Mouse (Mus musculus) MEL (cell line): ENCODE results near the gene Cpsf4. TPM values are rescaled to one million over a fixed set of nuclear protein-coding genes. Genes with fewer than 3 reads are reported as not detected.
"Not testable (repeated sequence)": the region's sequence is repeated elsewhere in the genome, so short reads cannot be mapped to it uniquely, and the experiment has no call there.

Experiments
- DNase-seq: peaks from one replicate; pipeline ENCODE4 v3.0.0; 2011; ENCODE audit warnings: low read depth, low spot score
- H3K27ac ChIP-seq: 2 replicates; pipeline ENCODE4 v1.5.1; 2012; ENCODE audit warnings: low read depth, mild to moderate bottlenecking, control low read depth, low read length, moderate library complexity; ENCODE audit not compliant: control insufficient read depth
- H3K27me3 ChIP-seq, 2 experiments: fragments of 150-350 bp in 1 of 2; sonication (generic) in 1 of 2; 2 replicates each; pipeline ENCODE4 v1.6.1; 2012; ENCODE audit warnings: low read length in 2 of 2, mild to moderate bottlenecking in 2 of 2, improper control_type of control experiment in 1 of 2, moderate library complexity in 1 of 2; ENCODE audit not compliant: insufficient read depth in 2 of 2, control insufficient read depth in 1 of 2
- H3K36me3 ChIP-seq, 2 experiments: 2 replicates each; pipeline ENCODE4 v1.6.1; 2012 to 2014; ENCODE audit warnings: low read length in 2 of 2, improper control_type of control experiment in 1 of 2, inconsistent platforms in 1 of 2, mild to moderate bottlenecking in 1 of 2; ENCODE audit not compliant: insufficient read depth in 2 of 2, control insufficient read depth in 1 of 2
- H3K4me1 ChIP-seq, 2 experiments: fragments of 150-350 bp in 1 of 2; sonication (generic) in 1 of 2; 2 replicates each; pipeline ENCODE4 v1.6.1; 2012; ENCODE audit warnings: low read length in 2 of 2, improper control_type of control experiment in 1 of 2, mild to moderate bottlenecking in 1 of 2; ENCODE audit not compliant: insufficient read depth in 2 of 2, control insufficient read depth in 1 of 2
- H3K4me3 ChIP-seq, 2 experiments: fragments of 150-350 bp in 1 of 2; sonication (generic) in 1 of 2; 2 replicates each; pipeline ENCODE4 v1.5.1; 2012; ENCODE audit warnings: low read depth in 2 of 2, low read length in 2 of 2, mild to moderate bottlenecking in 2 of 2, moderate library complexity in 2 of 2, control low read depth in 1 of 2, improper control_type of control experiment in 1 of 2; ENCODE audit not compliant: control insufficient read depth in 1 of 2, insufficient read depth in 1 of 2
- H3K79me2 ChIP-seq: 2 replicates; pipeline ENCODE4 v1.6.1; 2012; ENCODE audit warnings: mild to moderate bottlenecking, low read length, moderate library complexity; ENCODE audit not compliant: control insufficient read depth, poor library complexity, insufficient read depth
- H3K9ac ChIP-seq: 2 replicates; pipeline ENCODE4 v1.6.1; 2012; ENCODE audit warnings: low read depth, mild to moderate bottlenecking, control low read depth, low read length, moderate library complexity; ENCODE audit not compliant: control insufficient read depth, poor library complexity, severe bottlenecking
- H3K9me3 ChIP-seq: fragments of 150-350 bp; sonication (generic); replicated peaks from 2 replicates; pipeline ENCODE4 v1.6.1; 2012; ENCODE audit warnings: mild to moderate bottlenecking, low read length, improper control_type of control experiment, moderate library complexity; ENCODE audit not compliant: insufficient read depth
- BHLHE40 ChIP-seq: IDR thresholded peaks from 2 replicates; pipeline ENCODE4 v1.6.1; 2012; ENCODE audit warnings: low read depth, mild to moderate bottlenecking, inconsistent platforms, low read length, improper control_type of control experiment, borderline replicate concordance
- CHD2 ChIP-seq: IDR thresholded peaks from 2 replicates; pipeline ENCODE4 v1.6.1; 2011; ENCODE audit warnings: low read length, improper control_type of control experiment
- CTCF ChIP-seq, 3 experiments: IDR thresholded peaks in 2 of 3; conservative IDR thresholded peaks in 1 of 3; 2 replicates each; pipeline ENCODE4 v1.5.1; 2011 to 2012; ENCODE audit warnings: low read length in 3 of 3, low read depth in 2 of 3, mild to moderate bottlenecking in 2 of 3, improper control_type of control experiment in 1 of 3, inconsistent platforms in 1 of 3, mixed read lengths in 1 of 3, moderate library complexity in 1 of 3; ENCODE audit not compliant: control insufficient read depth in 1 of 3, insufficient read depth in 1 of 3, poor library complexity in 1 of 3, severe bottlenecking in 1 of 3
- ELF1 ChIP-seq: IDR thresholded peaks from 2 replicates; pipeline ENCODE4 v1.6.1; 2014; ENCODE audit warnings: low read depth, mild to moderate bottlenecking, inconsistent platforms, low read length, improper control_type of control experiment, moderate library complexity
- ETS1 ChIP-seq: IDR thresholded peaks from 2 replicates; pipeline ENCODE4 v1.6.1; 2012; ENCODE audit warnings: low read depth, mild to moderate bottlenecking, inconsistent platforms, low read length, improper control_type of control experiment, moderate library complexity
- GABPA ChIP-seq: IDR thresholded peaks from 2 replicates; pipeline ENCODE4 v1.6.1; 2012; ENCODE audit warnings: low read depth, mild to moderate bottlenecking, inconsistent platforms, low read length, improper control_type of control experiment, moderate library complexity
- KAT2A ChIP-seq: conservative IDR thresholded peaks from 2 replicates; pipeline ENCODE4 v1.6.1; 2012; ENCODE audit warnings: low read depth, low read length, improper control_type of control experiment, inconsistent platforms
- MAFK ChIP-seq: IDR thresholded peaks from 2 replicates; pipeline ENCODE4 v1.6.1; 2011; ENCODE audit warnings: low read depth, mild to moderate bottlenecking, low read length, improper control_type of control experiment, borderline replicate concordance
- MAX ChIP-seq: IDR thresholded peaks from 2 replicates; pipeline ENCODE4 v1.6.1; 2011; ENCODE audit warnings: low read length, improper control_type of control experiment
- MEF2A ChIP-seq: IDR thresholded peaks from 2 replicates; pipeline ENCODE4 v1.6.1; 2014; ENCODE audit warnings: low read depth, mild to moderate bottlenecking, inconsistent platforms, low read length, improper control_type of control experiment; ENCODE audit not compliant: poor library complexity, insufficient replicate concordance, severe bottlenecking; ENCODE audit errors: extremely low read depth
- MXI1 ChIP-seq: IDR thresholded peaks from 2 replicates; pipeline ENCODE4 v1.6.1; 2011; ENCODE audit warnings: mild to moderate bottlenecking, low read depth, low read length, improper control_type of control experiment
- NRF1 ChIP-seq: IDR thresholded peaks from 2 replicates; pipeline ENCODE4 v1.6.1; 2014; ENCODE audit warnings: low read depth, mild to moderate bottlenecking, inconsistent platforms, low read length, improper control_type of control experiment, moderate library complexity; ENCODE audit not compliant: poor library complexity, insufficient read depth, severe bottlenecking
- POLR2AphosphoS2 ChIP-seq: IDR thresholded peaks from 2 replicates; pipeline ENCODE4 v1.6.1; 2011; ENCODE audit warnings: low read length, improper control_type of control experiment
- RCOR1 ChIP-seq: IDR thresholded peaks from 2 replicates; pipeline ENCODE4 v1.6.1; 2012; ENCODE audit warnings: low read depth, mild to moderate bottlenecking, inconsistent platforms, low read length, improper control_type of control experiment
- SIN3A ChIP-seq: IDR thresholded peaks from 2 replicates; pipeline ENCODE4 v1.6.1; 2012; ENCODE audit warnings: low read length, improper control_type of control experiment, inconsistent platforms
- TAL1 ChIP-seq: IDR thresholded peaks from 2 replicates; pipeline ENCODE4 v1.6.1; 2012; ENCODE audit warnings: mild to moderate bottlenecking, inconsistent platforms, low read length, moderate library complexity, mixed read lengths
- TBP ChIP-seq: IDR thresholded peaks from 2 replicates; pipeline ENCODE4 v1.8.0; 2011; ENCODE audit warnings: low read depth, low read length, improper control_type of control experiment
- USF1 ChIP-seq: IDR thresholded peaks from 2 replicates; pipeline ENCODE4 v1.6.1; 2014; ENCODE audit warnings: low read depth, mild to moderate bottlenecking, inconsistent platforms, low read length, improper control_type of control experiment, moderate library complexity
- polyA plus RNA-seq, 2 experiments: library from polyadenylated mRNA; stranded (reverse) in 1 of 2; unstranded in 1 of 2; fragments of >175 nt in 1 of 2; fragments of >200 nt in 1 of 2; gene quantifications; 2 replicates each; pipeline versions ENCODE4 v1.2.1 to v1.2.4; 2012; ENCODE audit warnings: low replicate concordance in 2 of 2, low read depth in 1 of 2; ENCODE audit not compliant: insufficient read length in 2 of 2, insufficient read depth in 1 of 2, missing spikeins in 1 of 2
- total RNA-seq: library from RNA; depleted of rRNA; stranded (reverse); fragments of 300-350 nt; gene quantifications from 2 replicates; pipeline ENCODE4 v1.2.3, GENCODE M21; 2012

The Cpsf4 gene
- total and polyA plus RNA-seq, 3 experiments = 75.3 to 88.2 TPM; not detected in 1

GRCm38 (mm10) chr5:145223395-145223794 is 56.4 kb downstream of the Cpsf4 start (continued):
- TF ChIP-seq MXI1 = peak; percentile 60; the same call in 1 of the 2 replicates
- 0 out of 2 replicates have a peak, but pooled peaks have one; percentile 41 for TF ChIP-seq KAT2A
- TF ChIP-seq GABPA = no peak
- peak; percentile 66; the same call in 1 of the 2 replicates for TF ChIP-seq MAX
- TF ChIP-seq RCOR1 = no peak; the same call in 1 of the 2 replicates
- peak; percentile 23 for TF ChIP-seq CHD2
- peak; percentile 58 for TF ChIP-seq MAFK

DNA sequence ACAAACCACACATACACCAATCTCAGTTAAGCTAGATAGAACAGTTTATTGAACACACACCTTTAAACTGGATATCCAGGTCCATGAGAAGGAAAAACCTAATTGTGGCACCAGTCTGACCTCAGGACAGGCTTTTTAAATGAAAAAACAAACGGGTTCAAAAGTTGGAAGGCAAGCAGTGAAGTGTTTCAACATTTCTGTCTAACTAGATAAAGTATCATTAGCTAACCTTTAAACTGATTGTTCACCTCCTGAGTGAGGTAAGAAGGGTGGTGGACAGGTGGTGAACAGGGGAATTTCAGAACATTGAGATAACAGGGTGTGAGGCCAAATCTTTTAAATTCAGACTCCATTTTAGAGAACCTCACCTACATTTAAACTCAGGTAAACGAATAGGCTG is 59.4 kb downstream of the Cpsf4 start:
- DNase-seq = no peak
- H3K27ac ChIP-seq = no peak overlapping the region

DNA sequence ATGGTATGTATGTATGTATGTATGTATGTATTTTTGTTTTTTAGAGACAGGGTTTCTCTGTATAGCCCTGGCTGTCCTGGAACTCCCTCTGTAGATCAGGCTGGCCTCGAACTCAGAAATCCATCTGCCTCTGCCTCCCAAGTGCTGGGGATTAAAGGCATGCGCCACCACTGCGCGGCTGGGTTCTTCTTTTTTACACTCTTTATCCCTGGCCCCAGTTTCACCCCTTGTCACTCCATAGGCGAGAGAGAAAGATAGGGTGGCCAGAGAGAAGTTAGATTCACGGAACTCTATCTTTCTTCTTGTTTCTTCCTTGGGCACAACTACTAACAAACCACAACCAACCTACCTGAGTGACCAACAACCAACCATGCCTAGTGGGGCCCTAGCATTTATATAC is 62.3 kb downstream of the Cpsf4 start:
- peak overlapping the region in 1 of 2 experiments; percentile 13; a peak in 2 of 4 replicates for H3K4me3 ChIP-seq
- H3K9ac ChIP-seq = peak overlapping the region; percentile 20; the same call in 1 of the 2 replicates
- H3K9me3 ChIP-seq, H3K27me3 ChIP-seq: not testable (repeated sequence)
- peak; percentile 92 for TF ChIP-seq TBP
- 0 out of 2 replicates have a peak, but pooled peaks have one; percentile 26 for TF ChIP-seq NRF1
- TF ChIP-seq SIN3A = 0 out of 2 replicates have a peak, but pooled peaks have one; percentile 21
- peaks cover 7 to 17% of the 10 kb centered on the region in 2 experiments for H3K4me1 ChIP-seq
- peaks cover 5 to 25% of the 10 kb centered on the region in 2 experiments for H3K36me3 ChIP-seq
- DNase-seq = peak; percentile 71
- H3K79me2 ChIP-seq = peaks cover 30% of the 10 kb centered on the region
- H3K27ac ChIP-seq = peak overlapping the region; percentile 65

More for the DNA sequence above, 59.4 kb downstream of the Cpsf4 start:
- Histone ChIP-seq H3K9ac (no peak overlapping the region), H3K4me1 (peaks cover 10 to 24% of the 10 kb centered on the region in 2 experiments), H3K9me3 (no peaks in the 10 kb centered on the region), H3K79me2 (peaks cover 4% of the 10 kb centered on the region; the same call in 1 of the 2 replicates), H3K36me3 (peaks cover 0 to 14% of the 10 kb centered on the region in 2 experiments; a peak in 2 of 4 replicates), H3K27me3 (no peaks in the 10 kb centered on the region), H3K4me3 (no peak overlapping the region)
- TF ChIP-seq MEF2A (no peak), NRF1 (no peak), BHLHE40 (no peak), USF1 (no peak), POLR2AphosphoS2 (no peak), TAL1 (no peak), ETS1 (no peak), ELF1 (no peak), KAT2A (no peak), MAX (no peak), CTCF (IDR thresholded peaks at IDR 0.05 in 2 of 3, conservative IDR thresholded peaks at IDR 0.05 in 1 of 3; ENCODE audit: control insufficient read depth in 1 of 3, insufficient read depth in 1 of 3, low read depth in 2 of 3, low read length in 3 of 3, poor library complexity in 1 of 3, severe bottlenecking in 1 of 3) (no peak), RCOR1 (no peak)
